Mouse (Mus musculus) C2C12 (cell line): ENCODE measurements at regions not wholly inside any gene's neighbourhood (a gene's known extent, or its start where the extent isn't known, plus 50 kb on each side); places are given as distances from the start of the nearest gene placed in this dataset.
"Not testable (repeated sequence)": the region's sequence is repeated elsewhere in the genome, so short reads cannot be mapped to it uniquely, and the experiment has no call there.

Experiments
- CEBPB ChIP-seq: IDR thresholded peaks from one replicate; pipeline ENCODE4 v1.6.1; 2011; ENCODE audit warnings: low read depth, mild to moderate bottlenecking, control low read depth, moderate library complexity
- CTCF ChIP-seq: IDR thresholded peaks from one replicate; pipeline ENCODE4 v1.5.1; 2011; ENCODE audit not compliant: control insufficient read depth, insufficient read depth, insufficient read length
- MAX ChIP-seq: IDR thresholded peaks from one replicate; pipeline ENCODE4 v1.6.1; 2011; ENCODE audit warnings: mild to moderate bottlenecking, control low read depth
- MYOG ChIP-seq: IDR thresholded peaks from one replicate; pipeline ENCODE4 v1.6.1; 2011; ENCODE audit not compliant: control insufficient read depth, insufficient read length; ENCODE audit errors: extremely low read depth
- USF1 ChIP-seq: IDR thresholded peaks from one replicate; pipeline ENCODE4 v1.6.1; 2011; ENCODE audit warnings: low read depth, mild to moderate bottlenecking, control low read depth, moderate library complexity

- TF ChIP-seq CTCF, MAX, USF1, CEBPB, MYOG: not testable (repeated sequence)
These were observed 177.5 kb downstream of the Plxna1 start for GRCm38 (mm10) chr6:89184920-89185319.
